Mouse (Mus musculus) megakaryocyte, embryonic 14.5 days (primary cell): ENCODE measurements at regions not wholly inside any gene's neighbourhood (a gene's known extent, or its start where the extent isn't known, plus 50 kb on each side); places are given as distances from the start of the nearest gene placed in this dataset.

Source experiments
- H3K27me3 ChIP-seq: replicated peaks from 2 replicates; pipeline ENCODE3; 2012; ENCODE audit warnings: inconsistent platforms
- H3K36me3 ChIP-seq: replicated peaks from 2 replicates; pipeline ENCODE3; 2012; ENCODE audit warnings: low read length, inconsistent platforms, mixed read lengths
- H3K4me1 ChIP-seq: 2 replicates; pipeline ENCODE4 v1.6.1; 2012; ENCODE audit warnings: inconsistent platforms
- H3K4me3 ChIP-seq: replicated peaks from 2 replicates; pipeline ENCODE3; 2012; ENCODE audit warnings: moderate library complexity, mild to moderate bottlenecking, inconsistent platforms
- H3K9me3 ChIP-seq: 2 replicates; pipeline ENCODE4 v1.6.1; 2012; ENCODE audit warnings: inconsistent platforms
- FLI1 ChIP-seq: IDR thresholded peaks from 2 replicates; pipeline ENCODE4 v1.6.1; 2012; ENCODE audit warnings: low read length, inconsistent platforms, mixed read lengths
- GATA1 ChIP-seq: IDR thresholded peaks from 3 replicates; pipeline ENCODE4 v1.6.1; 2012; ENCODE audit warnings: mixed read lengths, low read length, inconsistent platforms, borderline replicate concordance

GRCm38 (mm10) chr13:111986681-111987080 lies 177.9 kb upstream of the Map3k1 start:
- Histone ChIP-seq H3K4me3 (no peak overlapping the region), H3K4me1 (no peaks in the 10 kb centered on the region; the same call in 1 of the 2 replicates), H3K9me3 (peaks cover 6% of the 10 kb centered on the region; the same call in 1 of the 2 replicates), H3K27me3 (peaks cover 2% of the 10 kb centered on the region), H3K36me3 (no peaks in the 10 kb centered on the region)
- TF ChIP-seq GATA1 (no peak), FLI1 (no peak)

DNA sequence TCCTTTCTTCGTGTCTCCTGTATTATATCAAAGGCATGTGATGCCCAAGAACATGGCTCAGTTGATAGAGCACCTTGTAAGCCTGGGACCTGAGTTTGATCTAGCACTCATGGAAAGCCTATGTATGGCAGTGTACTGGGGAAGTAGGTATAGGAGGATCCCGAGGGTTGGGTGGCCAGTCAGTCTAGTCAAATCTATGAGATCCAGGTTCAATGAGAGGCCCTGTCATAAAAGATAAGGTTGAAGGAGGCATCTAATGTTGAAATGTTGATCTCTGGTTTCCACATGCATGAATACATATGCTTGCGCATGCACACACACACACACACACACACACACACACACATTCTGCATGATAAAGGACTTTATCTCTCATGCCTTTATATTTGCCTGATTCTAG lies 178.6 kb upstream of the Map3k1 start:
- peaks cover 2% of the 10 kb centered on the region for H3K27me3 ChIP-seq
- no peaks in the 10 kb centered on the region; the same call in 1 of the 2 replicates for H3K4me1 ChIP-seq
- TF ChIP-seq FLI1 = no peak
- no peak for TF ChIP-seq GATA1
- peaks cover 6% of the 10 kb centered on the region; the same call in 1 of the 2 replicates for H3K9me3 ChIP-seq
- H3K36me3 ChIP-seq = no peaks in the 10 kb centered on the region
- no peak overlapping the region for H3K4me3 ChIP-seq

DNA sequence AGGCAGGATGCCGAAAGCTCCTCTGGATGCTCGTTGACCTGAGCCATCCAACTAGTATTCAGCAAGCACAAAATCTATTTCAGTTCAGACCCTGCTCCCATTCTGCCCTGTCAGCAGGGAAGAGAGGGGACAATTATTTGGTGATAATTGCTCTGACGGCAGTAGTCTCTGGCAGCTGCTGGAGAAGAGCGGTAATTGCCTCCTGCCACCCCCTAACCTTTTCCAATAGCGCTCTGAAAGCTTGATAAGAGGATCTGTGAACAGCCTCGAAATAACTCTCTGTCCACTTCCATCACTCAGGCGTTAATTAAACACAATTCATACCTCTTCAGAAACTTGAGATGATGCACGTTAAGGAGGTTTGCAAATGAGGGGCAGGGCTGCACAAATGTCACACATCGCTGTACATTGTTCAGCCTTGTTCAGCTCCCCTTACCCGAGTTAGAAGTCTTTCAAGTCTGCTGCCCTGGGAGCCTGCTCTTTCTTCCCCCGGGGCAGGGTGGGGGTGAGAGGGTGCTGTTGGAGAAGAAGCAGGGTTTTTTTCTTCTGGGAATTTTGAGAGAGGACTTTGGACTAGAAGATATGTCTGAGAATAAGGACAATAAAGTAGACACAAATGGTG lies 182.2 kb upstream of the Map3k1 start:
- no peaks in the 10 kb centered on the region for H3K36me3 ChIP-seq
- TF ChIP-seq GATA1 = no peak
- TF ChIP-seq FLI1 = no peak
- peaks cover 20% of the 10 kb centered on the region for H3K9me3 ChIP-seq
- no peak overlapping the region for H3K4me3 ChIP-seq
- peaks cover 3% of the 10 kb centered on the region for H3K27me3 ChIP-seq
- H3K4me1 ChIP-seq = no peaks in the 10 kb centered on the region

- no peaks in the 10 kb centered on the region for H3K36me3 ChIP-seq
- H3K4me3 ChIP-seq = no peak overlapping the region
- TF ChIP-seq GATA1 = no peak
- TF ChIP-seq FLI1 = no peak
- peaks cover 20% of the 10 kb centered on the region for H3K9me3 ChIP-seq
- H3K27me3 ChIP-seq = peaks cover 3% of the 10 kb centered on the region
- no peaks in the 10 kb centered on the region for H3K4me1 ChIP-seq
Measured at GRCm38 (mm10) chr13:111992075-111992847, 183.5 kb upstream of the Map3k1 start.

GRCm38 (mm10) chr13:111994862-111995490 lies 186.2 kb upstream of the Map3k1 start:
- Histone ChIP-seq H3K36me3 (no peaks in the 10 kb centered on the region), H3K4me3 (no peak overlapping the region), H3K27me3 (peaks cover 5% of the 10 kb centered on the region), H3K4me1 (no peaks in the 10 kb centered on the region), H3K9me3 (peaks cover 20% of the 10 kb centered on the region)
- no peak for TF ChIP-seq GATA1

DNA sequence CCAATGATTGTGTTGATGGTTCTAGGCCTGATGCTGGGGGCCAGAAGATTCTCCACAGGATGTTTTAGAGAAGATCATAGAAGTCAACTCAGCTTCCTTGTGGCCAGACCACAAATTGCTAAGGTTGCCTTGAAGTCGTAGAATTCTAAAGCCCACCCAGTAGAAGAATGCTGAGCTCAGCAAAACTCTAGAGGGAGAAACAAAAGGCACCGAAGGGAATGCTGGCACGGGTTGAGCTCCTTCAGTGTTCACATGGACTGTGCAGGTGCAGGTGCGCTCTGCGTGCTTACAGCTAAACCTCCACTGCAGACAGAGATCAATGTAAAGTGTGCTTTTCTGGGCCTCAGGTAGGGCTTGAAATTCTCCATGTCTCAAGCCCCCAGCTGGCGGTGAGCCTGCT lies 186.9 kb upstream of the Map3k1 start:
- H3K27me3 ChIP-seq = peaks cover 5% of the 10 kb centered on the region
- H3K4me3 ChIP-seq = no peak overlapping the region

DNA sequence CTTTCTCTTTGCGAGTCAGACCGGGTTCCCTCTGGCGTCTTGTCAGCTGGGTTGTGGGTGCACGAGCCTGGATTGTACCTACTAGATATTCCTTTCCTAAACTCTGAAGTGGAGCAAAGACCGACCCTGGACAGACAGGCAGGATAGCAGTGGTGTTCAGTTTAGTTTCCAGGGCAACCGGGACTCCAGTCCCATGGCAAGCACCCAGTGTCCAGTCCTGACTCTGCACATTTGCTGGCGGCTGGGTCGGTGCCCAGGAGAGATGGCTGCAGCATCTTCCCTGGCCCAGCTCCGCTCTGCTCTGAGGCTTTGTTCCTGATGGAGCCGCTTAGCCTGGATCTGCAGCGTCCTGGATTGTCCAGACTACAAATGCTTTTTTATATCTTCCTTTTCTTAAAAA lies 188.1 kb upstream of the Map3k1 start:
- Histone ChIP-seq H3K9me3 (peaks cover 13% of the 10 kb centered on the region), H3K27me3 (peaks cover 11% of the 10 kb centered on the region), H3K4me1 (peaks cover 10% of the 10 kb centered on the region), H3K36me3 (no peaks in the 10 kb centered on the region), H3K4me3 (no peak overlapping the region)
- TF ChIP-seq FLI1 (no peak), GATA1 (no peak)

More for the DNA sequence above, 186.9 kb upstream of the Map3k1 start:
- Histone ChIP-seq H3K4me1 (0 out of 2 replicates have a peak, but pooled peaks cover 1% of the 10 kb centered on the region), H3K36me3 (no peaks in the 10 kb centered on the region), H3K9me3 (peaks cover 19% of the 10 kb centered on the region)
- TF ChIP-seq GATA1 = no peak
- no peak for TF ChIP-seq FLI1

DNA sequence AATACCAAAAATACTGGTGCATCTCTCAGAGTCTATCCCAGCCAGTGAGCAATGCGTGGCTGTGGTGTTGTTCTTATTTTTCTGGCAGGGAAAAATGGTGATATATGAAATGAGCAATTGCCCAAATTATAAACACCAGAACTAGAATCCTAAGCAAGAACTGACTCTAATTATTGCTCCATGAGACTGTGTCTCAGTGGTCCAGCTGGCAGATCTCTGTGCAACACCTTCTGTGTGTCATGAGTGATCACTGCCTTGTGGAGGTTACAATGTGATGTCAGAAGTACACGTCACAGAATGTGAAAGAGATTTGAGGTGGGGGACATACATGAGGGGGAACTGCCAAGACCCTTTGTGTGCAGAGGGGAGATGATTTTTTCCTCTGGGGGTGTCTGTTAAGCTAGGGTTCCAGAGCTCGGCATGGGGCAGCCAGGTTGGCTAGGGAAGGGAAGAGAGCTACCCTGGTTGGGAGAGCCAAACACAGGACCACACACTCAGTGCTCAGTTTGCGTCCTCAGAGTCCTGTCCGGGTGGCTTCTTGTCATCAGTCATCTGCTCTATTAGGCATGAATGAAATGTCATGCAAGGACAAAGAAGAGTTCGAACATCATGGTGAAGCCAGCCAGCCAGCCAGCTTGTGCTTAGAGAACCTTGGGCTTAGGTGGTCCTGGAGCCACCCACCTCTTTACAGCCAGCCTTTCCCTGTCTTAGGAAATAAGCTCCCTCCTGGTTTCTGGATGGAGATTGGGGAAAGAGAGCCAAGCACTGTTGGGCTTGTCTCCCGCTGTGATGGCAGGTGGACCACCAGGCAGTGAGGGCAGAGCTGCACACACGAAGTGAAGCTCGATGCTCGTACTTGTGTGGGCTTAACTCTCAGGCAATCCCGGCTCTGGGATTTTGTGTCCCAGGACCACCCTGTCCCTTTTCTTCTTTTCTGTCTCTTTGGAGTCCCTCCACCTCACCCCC lies 189.5 kb upstream of the Map3k1 start:
- no peak overlapping the region for H3K4me3 ChIP-seq
- H3K9me3 ChIP-seq = peaks cover 9% of the 10 kb centered on the region
- H3K36me3 ChIP-seq = no peaks in the 10 kb centered on the region
- TF ChIP-seq GATA1 = no peak
- no peak for TF ChIP-seq FLI1
- H3K4me1 ChIP-seq = peaks cover 21% of the 10 kb centered on the region
- peaks cover 11% of the 10 kb centered on the region for H3K27me3 ChIP-seq

DNA sequence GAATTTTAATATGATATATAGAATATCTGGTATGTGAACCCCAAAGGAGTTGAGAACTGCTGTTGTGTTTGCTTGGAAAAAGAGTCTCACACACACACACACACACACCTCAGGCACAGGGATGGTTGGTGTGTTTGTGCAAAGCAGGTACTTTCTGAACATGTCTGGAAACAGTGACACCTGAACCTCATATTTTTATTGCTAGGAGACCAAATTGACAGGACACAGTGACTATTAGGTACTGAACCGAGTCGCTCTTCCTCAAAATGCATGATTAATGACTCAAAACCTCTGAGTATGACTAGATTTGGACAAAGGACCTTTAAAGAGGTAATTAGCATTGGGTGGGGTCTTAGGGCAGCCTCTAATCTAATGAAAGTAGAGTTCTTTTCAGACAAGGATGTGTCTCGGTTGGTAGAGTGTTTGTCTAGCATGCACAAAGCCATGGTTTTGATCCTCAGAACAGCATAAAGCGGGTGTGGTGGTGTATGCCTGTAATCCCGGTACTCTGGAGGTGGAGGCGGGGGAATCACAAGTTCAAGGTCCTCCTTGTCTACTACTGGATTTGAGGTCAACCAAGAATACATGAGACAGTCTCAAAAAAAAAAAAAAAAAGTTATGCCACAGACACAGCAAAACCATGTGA lies 191.0 kb upstream of the Map3k1 start:
- H3K4me3 ChIP-seq = no peak overlapping the region
- peaks cover 8% of the 10 kb centered on the region for H3K27me3 ChIP-seq
- peaks cover 4% of the 10 kb centered on the region; the same call in 1 of the 2 replicates for H3K9me3 ChIP-seq
- no peaks in the 10 kb centered on the region for H3K36me3 ChIP-seq
- TF ChIP-seq GATA1 = no peak
- no peak for TF ChIP-seq FLI1
- H3K4me1 ChIP-seq = peaks cover 21% of the 10 kb centered on the region
